Mouse (Mus musculus) macrophage (primary cell): ENCODE measurements around the gene Ankrd34a. TPM values are rescaled to one million over a fixed set of nuclear protein-coding genes. Genes with fewer than 3 reads are reported as not detected.

Source experiments
- H3K27ac ChIP-seq: fragments of 350-480 bp; formaldehyde crosslinking; 2 replicates; pipeline ENCODE4 v1.9.0; 2021
- H3K36me3 ChIP-seq: fragments of 350-480 bp; formaldehyde crosslinking; 2 replicates; pipeline ENCODE4 v1.9.0; 2021; ENCODE audit errors: inconsistent target
- H3K4me3 ChIP-seq: fragments of 350-480 bp; formaldehyde crosslinking; 2 replicates; pipeline ENCODE4 v1.9.0; 2021; ENCODE audit errors: inconsistent target
- H3K79me2 ChIP-seq: fragments of 350-480 bp; formaldehyde crosslinking; 2 replicates; pipeline ENCODE4 v1.9.0; 2021; ENCODE audit errors: inconsistent target
- WGBS: methylation state at CpG from one replicate; pipeline ENCODE4 v1.1.7; 2026; ENCODE audit warnings: inconsistent platforms; ENCODE audit not compliant: missing documents; 5-methylcytosine and 5-hydroxymethylcytosine counted together
- polyA plus RNA-seq: library from polyadenylated mRNA; stranded (reverse); fragments of 250-400 nt; gene quantifications from 3 replicates; pipeline ENCODE4 v1.2.4, GENCODE M21; 2018; ENCODE audit warnings: inconsistent platforms

Gene Ankrd34a
- polyA plus RNA-seq, 1 experiment from 2014 or later: 0.07 TPM

- no peak overlapping the region for H3K4me3 ChIP-seq
- H3K36me3 ChIP-seq: no peaks in the 10 kb centered on the region
- WGBS: 95% methylated on average over 11 of the region's 11 CpGs
- no peaks in the 10 kb centered on the region for H3K79me2 ChIP-seq
- peak overlapping the region; percentile 75 for H3K27ac ChIP-seq
These were observed 26.4 kb upstream of the Ankrd34a start for GRCm38 (mm10) chr3:96569966-96570605.

- WGBS: 35% methylated on average over 7 of the region's 7 CpGs
- H3K27ac ChIP-seq: peak overlapping the region; percentile 75
- H3K36me3 ChIP-seq: no peaks in the 10 kb centered on the region
These were observed 25.8 kb upstream of the Ankrd34a start for GRCm38 (mm10) chr3:96570643-96571042.

GRCm38 (mm10) chr3:96571336-96571735, 25.1 kb upstream of the Ankrd34a start:
- 83% methylated on average over 2 of the region's 2 CpGs for WGBS
- no peaks in the 10 kb centered on the region for H3K79me2 ChIP-seq
- no peak overlapping the region for H3K4me3 ChIP-seq
- H3K36me3 ChIP-seq: no peaks in the 10 kb centered on the region
- H3K27ac ChIP-seq: peak overlapping the region; percentile 75

More at GRCm38 (mm10) chr3:96570643-96571042, 25.8 kb upstream of the Ankrd34a start:
- H3K4me3 ChIP-seq: no peak overlapping the region
- H3K79me2 ChIP-seq: no peaks in the 10 kb centered on the region

- 53% methylated on average over 13 of the region's 16 CpGs for WGBS
- peak overlapping the region; percentile 75 for H3K27ac ChIP-seq
- no peaks in the 10 kb centered on the region for H3K36me3 ChIP-seq
- no peak overlapping the region for H3K4me3 ChIP-seq
- H3K79me2 ChIP-seq: peaks cover under 1% of the 10 kb centered on the region; the same call in 1 of the 2 replicates
These were observed 24.3 kb upstream of the Ankrd34a start for GRCm38 (mm10) chr3:96571896-96572698.

- WGBS: 95% methylated on average over 19 of the region's 19 CpGs
- no peak overlapping the region for H3K27ac ChIP-seq
- peaks cover 18% of the 10 kb centered on the region for H3K79me2 ChIP-seq
- no peak overlapping the region for H3K4me3 ChIP-seq
- no peaks in the 10 kb centered on the region for H3K36me3 ChIP-seq
These were observed 22.6 kb upstream of the Ankrd34a start for GRCm38 (mm10) chr3:96573611-96574511.

- peaks cover 25% of the 10 kb centered on the region for H3K79me2 ChIP-seq
These were observed 21.0 kb upstream of the Ankrd34a start for GRCm38 (mm10) chr3:96575272-96575984.

GRCm38 (mm10) chr3:96576005-96576658, 20.3 kb upstream of the Ankrd34a start:
- peaks cover 25% of the 10 kb centered on the region for H3K79me2 ChIP-seq
- 18% methylated on average over 14 of the region's 14 CpGs for WGBS
- no peaks in the 10 kb centered on the region for H3K36me3 ChIP-seq
- peak overlapping the region; percentile 97 for H3K27ac ChIP-seq
- H3K4me3 ChIP-seq: peak overlapping the region; percentile 37

More at GRCm38 (mm10) chr3:96575272-96575984, 21.0 kb upstream of the Ankrd34a start:
- Histone ChIP-seq H3K27ac (peak overlapping the region; percentile 97), H3K4me3 (no peak overlapping the region), H3K36me3 (no peaks in the 10 kb centered on the region)
- WGBS: 96% methylated on average over 8 of the region's 8 CpGs

GRCm38 (mm10) chr3:96576690-96577541, 19.5 kb upstream of the Ankrd34a start, which contains the start of gene Gm16253:
Gene Gm16253 (plus strand): TSS chr3:96576984.
- no peaks in the 10 kb centered on the region for H3K36me3 ChIP-seq
- 13% methylated on average over 16 of the region's 17 CpGs for WGBS
- peak within 1 kb of the TSS; percentile 97 for H3K27ac ChIP-seq
- peak within 1 kb of the TSS; percentile 37 for H3K4me3 ChIP-seq
- peaks cover 25% of the 10 kb centered on the region for H3K79me2 ChIP-seq

- H3K27ac ChIP-seq: peak overlapping the region; percentile 97
- WGBS: 64% methylated on average over 4 of the region's 4 CpGs
- no peaks in the 10 kb centered on the region for H3K36me3 ChIP-seq
These were observed 18.9 kb upstream of the Ankrd34a start for GRCm38 (mm10) chr3:96577566-96577965.

GRCm38 (mm10) chr3:96578561-96579238, 17.7 kb upstream of the Ankrd34a start:
- WGBS: 93% methylated on average over 10 of the region's 12 CpGs
- H3K4me3 ChIP-seq: peak overlapping the region; percentile 32
- no peaks in the 10 kb centered on the region for H3K36me3 ChIP-seq
- peaks cover 25% of the 10 kb centered on the region for H3K79me2 ChIP-seq
- H3K27ac ChIP-seq: peak overlapping the region; percentile 97

More at GRCm38 (mm10) chr3:96577566-96577965, 18.9 kb upstream of the Ankrd34a start:
- Histone ChIP-seq H3K4me3 (peak overlapping the region; percentile 15; the same call in 1 of the 2 replicates), H3K79me2 (peaks cover 25% of the 10 kb centered on the region)

GRCm38 (mm10) chr3:96579239-96579750, 17.1 kb upstream of the Ankrd34a start:
- peak overlapping the region; percentile 32 for H3K4me3 ChIP-seq
- H3K36me3 ChIP-seq: no peaks in the 10 kb centered on the region
- H3K79me2 ChIP-seq: peaks cover 25% of the 10 kb centered on the region
- H3K27ac ChIP-seq: peak overlapping the region; percentile 97
- WGBS: 36% methylated on average over 4 of the region's 4 CpGs

- WGBS: under 1% methylated on average over 15 of the region's 16 CpGs
- Histone ChIP-seq H3K79me2 (peaks cover 25% of the 10 kb centered on the region), H3K27ac (peak overlapping the region; percentile 97), H3K36me3 (no peaks in the 10 kb centered on the region), H3K4me3 (peak overlapping the region; percentile 32)
These were observed 16.5 kb upstream of the Ankrd34a start for GRCm38 (mm10) chr3:96579885-96580454.
